Mouse (Mus musculus) duodenum, adult 2 months (tissue): Measurements from ENCODE around the gene Slc25a33. TPM values are rescaled to one million over a fixed set of nuclear protein-coding genes. Genes with fewer than 3 reads are reported as not detected.

Experiments used
- polyA plus RNA-seq: library from polyadenylated mRNA; depleted of rRNA; stranded (reverse); fragments of >200 nt; gene quantifications from 2 replicates; pipeline ENCODE4 v1.2.3, GENCODE M21; 2012; ENCODE audit warnings: low replicate concordance; rRNA removed

Slc25a33 gene
- 11.8 and 11.9 TPM in 2 replicates for polyA plus RNA-seq

GRCm38 (mm10) chr4:149774094-149774470 is at the start of gene Slc25a33:
Gene Slc25a33, minus strand, starts transcription at chr4:149774277.

GRCm38 (mm10) chr4:149737383-149738324 is 36.4 kb downstream of the Slc25a33 start, which contains the start of gene Tmem201:
Gene Tmem201, minus strand, starts transcription at chr4:149738044.

GRCm38 (mm10) chr4:149702210-149702979 is 71.7 kb downstream of the Slc25a33 start, which contains the start of gene Pik3cd:
Gene Pik3cd, minus strand, starts transcription at chr4:149702571.

Other genes starting within 250 kb of the Slc25a33 start
- gene Clstn1, start 187.8 kb downstream of the Slc25a33 start, polyA plus RNA-seq = 52.9 and 54.9 TPM in 2 replicates
- 5.9 and 7.8 TPM in 2 replicates for gene Pik3cd, start 71.7 kb downstream of the Slc25a33 start, polyA plus RNA-seq
- 19.6 and 26.6 TPM in 2 replicates for gene Tmem201, start 36.2 kb downstream of the Slc25a33 start, polyA plus RNA-seq
- gene Spsb1, start 180.8 kb upstream of the Slc25a33 start, polyA plus RNA-seq = 20.8 and 30.3 TPM in 2 replicates
- 15.0 and 25.2 TPM in 2 replicates for gene H6pd, start 234.7 kb upstream of the Slc25a33 start, polyA plus RNA-seq